Mouse (Mus musculus) lung, embryonic 16.5 days (tissue): ENCODE measurements around the gene Lyzl4. TPM values are rescaled to one million over a fixed set of nuclear protein-coding genes. Genes with fewer than 3 reads are reported as not detected.

Experiments
- ATAC-seq: fragments of 200-750 bp; cut with Nextera tagmentation; 2 replicates; pipeline ENCODE4 v1.8.0; 2017; ENCODE audit warnings: low read depth, mild to moderate bottlenecking, moderate library complexity
- H3K27ac ChIP-seq: fragments of 300-500 bp; sonication (generic); 2 replicates; pipeline ENCODE4 v1.5.1; 2014; ENCODE audit warnings: mild to moderate bottlenecking, control low read depth, low read length
- H3K27me3 ChIP-seq: fragments of 300-500 bp; sonication (generic); 2 replicates; pipeline ENCODE4 v1.6.1; 2014; ENCODE audit warnings: low read depth, low read length, mixed read lengths; ENCODE audit not compliant: control insufficient read depth, insufficient read depth
- H3K36me3 ChIP-seq: fragments of 300-500 bp; sonication (generic); 2 replicates; pipeline ENCODE4 v1.6.1; 2014; ENCODE audit warnings: low read length; ENCODE audit not compliant: control insufficient read depth, insufficient read depth
- H3K4me1 ChIP-seq: fragments of 300-500 bp; sonication (generic); replicated peaks from 2 replicates; pipeline ENCODE4 v1.6.1; 2014; ENCODE audit warnings: low read length, mixed read lengths; ENCODE audit not compliant: control insufficient read depth, insufficient read depth
- H3K4me2 ChIP-seq: fragments of 300-500 bp; sonication (generic); 2 replicates; pipeline ENCODE4 v1.6.1; 2014; ENCODE audit warnings: low read depth, low read length, control low read depth
- H3K4me3 ChIP-seq: fragments of 300-500 bp; sonication (generic); 2 replicates; pipeline ENCODE4 v1.5.1; 2014; ENCODE audit warnings: mild to moderate bottlenecking, low read length, control low read depth
- H3K9ac ChIP-seq: fragments of 300-500 bp; sonication (generic); 2 replicates; pipeline ENCODE4 v1.6.1; 2014; ENCODE audit warnings: low read length, control low read depth
- H3K9me3 ChIP-seq: fragments of 300-500 bp; sonication (generic); 2 replicates; pipeline ENCODE4 v1.6.1; 2016; ENCODE audit warnings: low read length; ENCODE audit not compliant: control insufficient read depth
- WGBS: fragments of 180-500 bp; shearing (Covaris S2); extraction: QIAGEN DNeasy Blood & Tissue Kit; methylation state at CpG from one replicate; pipeline ENCODE4 v1.1.7; 2014; 5-methylcytosine and 5-hydroxymethylcytosine counted together
- polyA plus RNA-seq: library from polyadenylated mRNA; unstranded; fragments of >200 nt; fragmentation: Nextera tagmentation; extraction: Ambion mirVana; gene quantifications from 2 replicates; pipeline ENCODE4 v1.2.1, GENCODE M21; 2015

Gene Lyzl4
- polyA plus RNA-seq, 1 experiment from 2014 or later: not detected

DNA sequence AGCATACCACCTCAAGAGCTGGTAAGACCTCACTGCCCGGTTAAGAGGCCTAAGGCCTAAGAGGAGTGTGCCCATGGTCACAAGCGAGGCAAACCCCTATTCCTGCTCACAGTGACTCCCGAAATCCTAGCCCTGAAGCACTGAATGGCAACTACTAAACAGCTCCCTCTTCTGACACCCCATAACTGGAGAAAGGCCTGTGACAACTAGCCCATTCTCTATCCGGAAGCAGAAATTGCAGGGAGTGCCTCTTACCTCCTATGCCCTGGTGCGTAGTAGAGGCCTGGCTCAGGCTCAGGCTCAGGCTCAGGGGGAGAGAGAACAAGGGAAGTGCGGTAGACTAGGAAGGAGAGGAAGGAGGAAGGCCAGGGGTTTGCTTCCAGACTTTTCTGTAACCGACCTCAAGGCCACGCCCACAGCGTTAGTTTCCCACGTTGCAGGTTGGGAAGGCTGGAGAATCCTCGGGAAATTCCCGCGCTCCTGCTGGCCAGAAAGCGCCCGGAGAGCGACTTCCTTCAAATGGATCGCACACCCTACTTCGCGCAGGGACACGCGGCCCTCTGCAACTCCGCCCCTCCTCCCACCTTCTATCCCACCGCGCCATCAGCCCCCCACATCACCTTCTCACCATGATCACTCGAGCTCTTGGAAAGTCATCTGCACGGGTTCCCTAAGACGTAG, 521 bp downstream of the Lyzl4 start:
- Histone ChIP-seq H3K27me3 (peaks cover 47% of the 10 kb centered on the region), H3K9ac (peak overlapping the region; percentile 45), H3K9me3 (no peaks in the 10 kb centered on the region), H3K36me3 (no peaks in the 10 kb centered on the region), H3K4me2 (peak overlapping the region; percentile 98), H3K4me3 (peak overlapping the region; percentile 59), H3K4me1 (peaks cover 14% of the 10 kb centered on the region), H3K27ac (no peak overlapping the region)
- ATAC-seq: no peak
- WGBS: 13% methylated on average over 27 of the region's 27 CpGs

DNA sequence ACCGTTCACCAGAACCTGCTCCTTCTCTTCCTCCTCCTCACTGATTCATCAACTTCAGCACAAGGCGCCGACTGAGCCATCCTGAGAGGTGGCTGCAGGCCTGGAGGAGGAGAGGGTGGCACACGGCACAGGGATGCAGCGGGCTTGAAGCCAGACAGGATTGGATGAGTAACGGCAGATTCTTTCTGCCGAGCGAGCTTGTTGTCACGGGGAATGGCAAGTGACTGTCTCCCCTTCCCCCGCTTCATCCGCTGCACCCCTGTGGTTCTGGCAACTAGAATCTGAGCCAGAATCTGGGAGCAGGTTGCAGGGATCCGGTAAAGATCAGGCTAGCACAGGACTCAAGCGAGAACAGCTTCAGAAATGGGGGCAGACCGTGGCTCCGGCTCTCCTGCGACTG, 2.1 kb downstream of the Lyzl4 start:
- no peak overlapping the region for H3K4me3 ChIP-seq
- WGBS: 46% methylated on average over 16 of the region's 16 CpGs
- no peak overlapping the region for H3K27ac ChIP-seq
- H3K4me2 ChIP-seq: no peak overlapping the region
- peaks cover 14% of the 10 kb centered on the region for H3K4me1 ChIP-seq
- H3K9ac ChIP-seq: no peak overlapping the region
- ATAC-seq: no peak
- H3K36me3 ChIP-seq: no peaks in the 10 kb centered on the region
- H3K27me3 ChIP-seq: peaks cover 49% of the 10 kb centered on the region
- H3K9me3 ChIP-seq: no peaks in the 10 kb centered on the region

DNA sequence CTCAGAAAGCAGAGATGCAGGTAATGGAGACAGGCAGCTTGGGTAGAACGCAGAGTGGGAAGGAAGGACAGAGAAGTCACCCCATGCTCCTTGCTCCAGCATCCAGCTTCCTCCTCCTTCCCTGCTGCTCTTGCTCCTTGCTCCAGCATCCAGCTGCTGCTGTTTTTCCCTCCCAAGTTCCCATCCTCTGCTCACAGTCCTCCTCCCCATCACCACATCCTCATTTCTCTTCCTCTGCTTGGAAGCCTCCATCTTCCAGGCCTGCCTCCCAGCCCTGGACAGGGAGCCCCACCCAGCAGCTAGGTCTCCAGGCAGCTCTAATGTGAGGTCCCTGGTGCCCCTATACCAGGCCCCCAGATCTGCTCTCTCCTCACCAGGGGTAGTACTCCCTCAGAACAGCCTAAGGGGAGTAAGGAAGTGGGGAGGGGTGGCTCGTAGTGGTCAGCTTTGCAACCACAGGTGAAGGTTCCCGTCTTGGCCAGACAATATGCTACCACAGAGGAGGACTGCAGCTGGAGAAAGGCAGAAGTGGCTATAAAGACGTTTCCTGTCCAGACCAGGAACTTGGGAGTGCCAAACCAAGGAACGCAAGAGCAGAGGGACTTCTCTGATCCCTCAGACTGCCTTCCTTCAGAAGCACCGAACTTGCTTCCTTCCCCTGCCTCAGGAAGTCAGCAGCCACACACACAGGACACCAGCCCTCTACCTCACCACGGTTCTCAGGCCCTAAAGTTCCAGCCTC, 5.9 kb downstream of the Lyzl4 start:
- Histone ChIP-seq H3K36me3 (no peaks in the 10 kb centered on the region), H3K9me3 (no peaks in the 10 kb centered on the region), H3K9ac (no peak overlapping the region), H3K27me3 (peaks cover 17% of the 10 kb centered on the region), H3K4me1 (peaks cover 3% of the 10 kb centered on the region; the same call in 1 of the 2 replicates), H3K27ac (no peak overlapping the region), H3K4me2 (no peak overlapping the region), H3K4me3 (no peak overlapping the region)
- no peak for ATAC-seq
- 42% methylated on average over 7 of the region's 7 CpGs for WGBS

DNA sequence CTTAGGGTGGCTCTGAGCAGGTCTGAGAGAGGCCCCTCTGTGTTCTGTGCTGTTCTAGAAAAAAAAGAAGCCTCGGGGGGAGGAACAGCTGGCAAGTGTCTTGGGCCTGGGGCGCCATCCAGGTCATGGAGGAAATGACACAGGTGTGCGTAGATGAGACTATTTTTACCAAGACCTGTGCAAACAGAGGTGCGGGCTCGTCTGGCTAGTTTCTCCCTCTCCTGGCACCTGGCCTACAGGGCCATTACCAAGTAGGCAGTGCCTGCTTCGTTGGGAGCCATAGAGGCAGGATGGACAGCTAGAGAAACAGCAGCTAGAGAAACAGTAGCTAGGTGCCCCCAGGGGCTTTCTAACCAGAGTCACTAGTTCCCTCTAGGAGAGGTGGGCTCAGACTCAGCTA, 8.6 kb downstream of the Lyzl4 start:
- 58% methylated on average over 6 of the region's 6 CpGs for WGBS
- Histone ChIP-seq H3K27ac (no peak overlapping the region), H3K36me3 (no peaks in the 10 kb centered on the region), H3K9me3 (no peaks in the 10 kb centered on the region), H3K27me3 (peaks cover 2% of the 10 kb centered on the region; the same call in 1 of the 2 replicates), H3K4me2 (no peak overlapping the region), H3K9ac (no peak overlapping the region), H3K4me3 (no peak overlapping the region), H3K4me1 (0 out of 2 replicates have a peak, but pooled peaks cover 3% of the 10 kb centered on the region)
- no peak for ATAC-seq

DNA sequence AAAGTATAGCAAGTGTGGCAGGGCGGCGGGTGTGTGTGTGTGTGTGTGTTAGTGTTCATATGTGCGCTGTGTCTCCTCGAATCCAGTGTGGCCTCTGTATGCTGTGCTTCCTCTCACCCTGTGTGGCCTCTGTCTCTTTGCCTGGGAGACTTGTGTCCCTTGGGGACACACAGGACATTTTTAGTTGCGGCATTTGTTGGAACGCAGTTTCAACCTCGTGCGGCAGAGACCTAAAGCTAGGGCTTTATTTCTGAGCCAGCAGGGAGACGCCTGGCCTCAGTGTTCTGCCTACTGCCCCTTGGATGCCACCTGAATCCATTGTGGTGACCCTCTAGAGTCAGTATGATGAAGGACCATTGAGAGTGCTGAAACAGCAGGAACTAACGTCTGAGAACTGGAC, 9.0 kb downstream of the Lyzl4 start:
- 0 out of 2 replicates have a peak, but pooled peaks cover 3% of the 10 kb centered on the region for H3K4me1 ChIP-seq
- H3K36me3 ChIP-seq: no peaks in the 10 kb centered on the region
- H3K4me3 ChIP-seq: no peak overlapping the region
- H3K27me3 ChIP-seq: peaks cover 2% of the 10 kb centered on the region; the same call in 1 of the 2 replicates
- no peaks in the 10 kb centered on the region for H3K9me3 ChIP-seq
- ATAC-seq: no peak
- 82% methylated on average over 10 of the region's 10 CpGs for WGBS
- no peak overlapping the region for H3K9ac ChIP-seq
- no peak overlapping the region for H3K4me2 ChIP-seq
- no peak overlapping the region for H3K27ac ChIP-seq

DNA sequence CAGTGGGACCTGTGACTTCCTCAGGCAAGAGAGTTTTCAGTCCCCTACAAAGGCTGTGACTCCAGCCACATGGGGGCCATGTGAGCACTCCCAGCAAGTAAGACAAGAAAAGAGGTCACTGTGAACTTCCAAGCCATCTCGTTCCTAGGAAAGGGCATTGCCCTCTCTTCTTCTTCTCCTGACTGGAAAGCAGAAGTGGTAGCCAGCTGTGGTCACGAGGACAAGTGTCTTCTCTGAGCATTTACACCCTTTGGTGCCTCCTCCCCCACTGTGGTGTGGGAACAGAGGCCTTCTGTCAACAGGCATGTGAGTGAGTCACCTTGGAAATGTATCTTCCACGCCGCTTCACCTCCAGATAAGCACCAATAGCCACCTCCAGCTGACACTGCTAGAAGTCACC, 9.9 kb downstream of the Lyzl4 start:
- Histone ChIP-seq H3K9ac (no peak overlapping the region), H3K4me3 (no peak overlapping the region), H3K4me2 (no peak overlapping the region), H3K4me1 (0 out of 2 replicates have a peak, but pooled peaks cover 3% of the 10 kb centered on the region), H3K36me3 (no peaks in the 10 kb centered on the region), H3K27me3 (peaks cover 2% of the 10 kb centered on the region; the same call in 1 of the 2 replicates), H3K9me3 (no peaks in the 10 kb centered on the region), H3K27ac (no peak overlapping the region)
- WGBS: 58% methylated on average over 4 of the region's 4 CpGs
- no peak for ATAC-seq

DNA sequence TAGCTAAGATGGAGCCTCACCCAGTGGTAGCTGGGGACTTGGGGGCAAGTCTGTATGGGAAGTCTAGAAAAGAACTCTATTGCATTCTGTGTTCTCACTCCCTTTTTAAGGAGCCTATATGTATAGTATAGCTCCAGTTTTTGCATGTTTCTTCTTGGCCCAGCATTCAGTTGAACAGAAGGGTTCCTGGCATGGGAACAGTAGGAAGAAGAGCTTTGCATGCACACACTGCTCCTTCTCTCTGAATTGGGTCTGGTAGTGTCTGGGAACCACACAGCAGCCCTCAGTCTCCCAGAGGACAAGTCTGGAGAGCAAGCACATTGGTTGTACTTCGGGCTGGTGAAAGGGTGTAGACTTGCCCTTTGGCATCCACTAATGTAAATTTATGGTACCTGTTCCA, 11.3 kb downstream of the Lyzl4 start:
- Histone ChIP-seq H3K4me2 (no peak overlapping the region), H3K4me1 (0 out of 2 replicates have a peak, but pooled peaks cover 3% of the 10 kb centered on the region), H3K36me3 (no peaks in the 10 kb centered on the region), H3K9ac (no peak overlapping the region), H3K27ac (no peak overlapping the region), H3K4me3 (no peak overlapping the region), H3K9me3 (no peaks in the 10 kb centered on the region), H3K27me3 (peaks cover 2% of the 10 kb centered on the region; the same call in 1 of the 2 replicates)
- 68% methylated on average over 1 of the region's 1 CpGs for WGBS
- no peak for ATAC-seq

DNA sequence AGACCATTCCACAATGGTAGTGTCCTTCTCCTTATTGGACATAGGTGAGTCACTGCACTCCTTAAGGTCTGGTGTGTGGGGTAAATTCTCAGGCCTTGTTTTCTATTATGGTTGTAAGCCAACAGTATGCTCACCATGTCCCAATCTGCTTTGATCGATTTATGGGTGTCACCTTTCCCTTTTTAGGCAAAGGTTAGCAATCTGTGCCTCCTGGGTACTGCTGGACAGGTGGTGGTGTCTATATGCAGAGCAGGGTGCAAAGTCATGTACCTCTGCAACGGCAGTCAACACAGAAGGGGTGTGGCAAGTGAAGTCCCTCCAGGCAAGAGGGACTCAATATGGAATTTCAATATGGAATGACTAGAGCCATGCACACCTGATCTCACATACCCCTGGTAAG, 17.0 kb downstream of the Lyzl4 start:
- Histone ChIP-seq H3K36me3 (no peaks in the 10 kb centered on the region), H3K27ac (no peak overlapping the region), H3K9ac (no peak overlapping the region), H3K4me3 (no peak overlapping the region), H3K27me3 (no peaks in the 10 kb centered on the region), H3K9me3 (no peaks in the 10 kb centered on the region), H3K4me2 (no peak overlapping the region), H3K4me1 (no peaks in the 10 kb centered on the region)
- ATAC-seq: no peak
- 83% methylated on average over 2 of the region's 2 CpGs for WGBS

DNA sequence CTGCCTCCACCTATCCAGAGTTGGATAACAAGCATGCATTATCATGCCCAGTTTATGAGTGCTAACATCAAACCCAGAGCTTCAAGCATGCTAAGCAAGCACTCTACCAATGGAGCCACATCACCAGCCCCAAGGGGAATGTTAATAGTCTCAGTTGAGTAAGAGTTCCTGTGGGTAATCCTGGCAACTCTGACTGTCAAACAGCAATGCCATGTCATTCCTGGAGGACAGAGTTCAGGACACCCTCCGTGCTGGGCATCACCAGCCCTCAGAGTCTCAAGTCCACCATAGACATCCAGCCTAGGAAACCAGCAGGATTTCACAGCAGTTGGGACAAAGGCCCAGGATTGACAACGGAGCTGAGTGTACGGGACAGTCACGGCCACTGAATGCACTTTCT, 18.7 kb downstream of the Lyzl4 start:
- no peaks in the 10 kb centered on the region for H3K36me3 ChIP-seq
- H3K4me1 ChIP-seq: no peaks in the 10 kb centered on the region
- no peaks in the 10 kb centered on the region for H3K9me3 ChIP-seq
- WGBS: 81% methylated on average over 4 of the region's 4 CpGs
- H3K9ac ChIP-seq: no peak overlapping the region
- H3K27ac ChIP-seq: no peak overlapping the region
- H3K4me2 ChIP-seq: no peak overlapping the region
- ATAC-seq: no peak
- H3K4me3 ChIP-seq: no peak overlapping the region
- no peaks in the 10 kb centered on the region for H3K27me3 ChIP-seq
